ENCODE assay signal across 33 mouse cellular contexts in genomic region chr5:107488996-107489395, GRCm38 (mm10). TPM values are rescaled to one million over a fixed set of nuclear protein-coding genes. Genes with fewer than 3 reads are reported as not detected.
DNase-seq lines count a peak whose midpoint lies in the region; ATAC-seq and TF ChIP-seq lines count a peak whose summit lies in the region.
"Had no signal": no experiment of that assay in that cellular context is flagged by ENCODE, and none has a peak within 500 bp of the region (broad histone marks: within the 10 kb centered on the region; RNA-seq: fewer than 3 reads in every experiment).

No protein-coding gene starts in this region.

- ATAC-seq in heart, embryonic 15.5 days (replicated peaks; ENCODE audit: insufficient number of reproducible peaks, insufficient read depth, low FRiP score, low read depth) = 0 out of 2 replicates have a peak, but pooled peaks have one; percentile 10
- ATAC-seq in megakaryocyte progenitor cell, adult 5-6 weeks (replicated peaks; ENCODE audit: poor library complexity) = peak; percentile 37; the same call in 1 of the 2 replicates
- ATAC-seq: forebrain, embryonic 14.5 days; forebrain, postnatal 0 days had no signal

- peak overlapping the region; percentile 54; the same call in 1 of the 2 replicates for H3K27ac ChIP-seq in gastrocnemius, adult 2 months
- no peak overlapping the region for H3K27ac ChIP-seq in heart, embryonic 15.5 days
- H3K27ac ChIP-seq: embryonic facial prominence, embryonic 12.5 days; embryonic facial prominence, embryonic 15.5 days; hindbrain, embryonic 15.5 days had no signal

- peak overlapping the region; percentile 29 for H3K4me3 ChIP-seq in gastrocnemius, adult 2 months
- H3K4me3 ChIP-seq in heart, embryonic 15.5 days = no peak overlapping the region
- H3K4me3 ChIP-seq: embryonic facial prominence, embryonic 12.5 days; embryonic facial prominence, embryonic 15.5 days; hindbrain, embryonic 15.5 days had no signal

- DNase-seq in gastrocnemius, adult 2 months = no peak
- DNase-seq in gastrocnemius, postnatal 4 days (ENCODE audit: low spot score in 2 of 2) = no peak
- no peak for DNase-seq in heart, postnatal 14 days
- DNase-seq in lung, postnatal 4 days = no peak
- DNase-seq in left cerebral cortex, postnatal 10 days (ENCODE audit: extremely low spot score in 1 of 2, low spot score in 2 of 2) = no peak
- DNase-seq: adrenal gland, adult 2 months; adrenal gland, postnatal 14 days; B cell, adult 2 months; cerebellum, adult 11 months; cerebellum, adult 2 months; cerebellum, adult 9-11 months; cerebellum, postnatal 25 days; forebrain, postnatal 0 days; gastrocnemius, postnatal 25 days; heart, postnatal 36 days had no signal

- no peaks in the 10 kb centered on the region for H3K36me3 ChIP-seq in heart, embryonic 15.5 days
- H3K36me3 ChIP-seq: hindbrain, embryonic 15.5 days had no signal

- no peaks in the 10 kb centered on the region for H3K9me3 ChIP-seq in heart, embryonic 15.5 days (replicated peaks)
- H3K9me3 ChIP-seq: embryonic facial prominence, embryonic 12.5 days; embryonic facial prominence, embryonic 15.5 days; G1E; hindbrain, embryonic 15.5 days had no signal

- no peak overlapping the region for H3K9ac ChIP-seq in heart, embryonic 15.5 days
- H3K9ac ChIP-seq: embryonic facial prominence, embryonic 12.5 days; embryonic facial prominence, embryonic 15.5 days; forebrain, postnatal 0 days; hindbrain, embryonic 15.5 days had no signal

- intact Hi-C loops in gastrocnemius, adult 2 months (cut with DNase I) = no loop called here
- intact Hi-C loops in heart, postnatal 14 days (cut with DNase I) = no loop called here
- intact Hi-C loops in left cerebral cortex, postnatal 10 days (cut with DNase I) = no loop called here

- H3K27me3 ChIP-seq in heart, embryonic 15.5 days = no peaks in the 10 kb centered on the region
- H3K27me3 ChIP-seq: CH12.LX; embryonic facial prominence, embryonic 12.5 days; embryonic facial prominence, embryonic 15.5 days; hindbrain, embryonic 15.5 days had no signal

- 51% methylated on average over 4 of the region's 4 CpGs for WGBS in heart, embryonic 15.5 days

- H3K4me1 ChIP-seq in heart, embryonic 15.5 days (replicated peaks) = 0 out of 2 replicates have a peak, but pooled peaks cover 3% of the 10 kb centered on the region
- H3K4me1 ChIP-seq: embryonic facial prominence, embryonic 12.5 days; hindbrain, embryonic 15.5 days had no signal

- TF ChIP-seq CTCF in gastrocnemius, adult 2 months (IDR thresholded peaks at IDR 0.05) = no peak

- H3K4me2 ChIP-seq in heart, embryonic 15.5 days = no peak overlapping the region
- H3K4me2 ChIP-seq: embryonic facial prominence, embryonic 12.5 days; embryonic facial prominence, embryonic 15.5 days; heart, embryonic 11.5 days; hindbrain, embryonic 15.5 days had no signal

RNA-seq across cellular contexts. Expression of gene Gm42669, which starts 18.4 kb away (rescaled TPM):
- under 1 TPM in 1 of 2 experiments, not detected in 1; 0.08 TPM for total RNA-seq in gastrocnemius, adult 2 months (2021)
- under 1 TPM; 0.16 to 0.17 TPM for total RNA-seq in gastrocnemius, postnatal 4 days (2021)
- 0.23 and 0.26 TPM in 2 replicates for polyA plus RNA-seq in heart, embryonic 15.5 days (2015; fragmentation: Nextera tagmentation; extraction: Ambion mirVana)
- total RNA-seq in heart, postnatal 14 days (2021) = under 1 TPM; 0.07 to 0.12 TPM
- 0.15 TPM in 1 of 2 replicates, not detected in the other for total RNA-seq in megakaryocyte progenitor cell, adult 5-6 weeks (2015)
- 0.07 and 0.62 TPM in 2 replicates for total RNA-seq in megakaryocyte progenitor cell, adult 5-6 weeks (2017)
- total RNA-seq in left cerebral cortex, postnatal 10 days (2021) = under 1 TPM; 0.19 to 0.20 TPM
- total RNA-seq: adrenal gland, adult 2 months; adrenal gland, postnatal 14 days; adrenal gland, postnatal 4 days; gastrocnemius, adult 8-10 months; gastrocnemius, postnatal 25 days had no signal
- polyA plus RNA-seq: adrenal gland, adult 2 months had no signal

RNA-seq across cellular contexts. Expression of gene 1700028K03Rik, which starts 45.5 kb away (rescaled TPM):
- total RNA-seq in gastrocnemius, adult 2 months (2021) = under 1 TPM in 1 of 2 experiments, not detected in 1; 0.11 TPM
- total RNA-seq in gastrocnemius, postnatal 4 days (2021) = under 1 TPM; 0.13 to 0.17 TPM
- 0.05 and 0.06 TPM in 2 replicates for polyA plus RNA-seq in heart, embryonic 15.5 days (2015; fragmentation: Nextera tagmentation; extraction: Ambion mirVana)
- not detected for total RNA-seq in heart, postnatal 14 days (2021)
- 0.02 TPM in 1 of 2 replicates, not detected in the other for total RNA-seq in megakaryocyte progenitor cell, adult 5-6 weeks (2015)
- not detected in 2 replicates for total RNA-seq in megakaryocyte progenitor cell, adult 5-6 weeks (2017)
- total RNA-seq in left cerebral cortex, postnatal 10 days (2021) = 1 to 10 TPM; 1.0 to 1.2 TPM
- total RNA-seq: adrenal gland, adult 2 months; adrenal gland, postnatal 14 days; CH12.LX; common myeloid progenitor, adult 5-6 weeks; gastrocnemius, adult 8-10 months; gastrocnemius, postnatal 25 days; granulocyte monocyte progenitor cell, adult 5-6 weeks; heart, adult 8-10 months; heart, postnatal 36 days had no signal
- polyA plus RNA-seq: G1E had no signal

RNA-seq across cellular contexts. Expression of gene Btbd8, which starts 51.2 kb away (rescaled TPM):
- 1 to 10 TPM; 5.5 to 8.5 TPM for total RNA-seq in gastrocnemius, adult 2 months (2021)
- 10 to 100 TPM; 14.1 to 15.6 TPM for total RNA-seq in gastrocnemius, postnatal 4 days (2021)
- polyA plus RNA-seq in heart, embryonic 15.5 days (2015; fragmentation: Nextera tagmentation; extraction: Ambion mirVana) = 2.7 and 3.7 TPM in 2 replicates
- total RNA-seq in heart, postnatal 14 days (2021) = 1 to 10 TPM; 4.4 to 4.5 TPM
- 4.4 and 6.7 TPM in 2 replicates for total RNA-seq in megakaryocyte progenitor cell, adult 5-6 weeks (2015)
- 5.5 and 6.1 TPM in 2 replicates for total RNA-seq in megakaryocyte progenitor cell, adult 5-6 weeks (2017)
- total RNA-seq in left cerebral cortex, postnatal 10 days (2021) = 100 to 1,000 TPM; 113 to 116 TPM

RNA-seq across cellular contexts. Expression of gene Lpcat2b, which starts 57.6 kb away (rescaled TPM):
- not detected for total RNA-seq in gastrocnemius, adult 2 months (2021)
- not detected for total RNA-seq in gastrocnemius, postnatal 4 days (2021)
- not detected in 2 replicates for polyA plus RNA-seq in heart, embryonic 15.5 days (2015; fragmentation: Nextera tagmentation; extraction: Ambion mirVana)
- total RNA-seq in heart, postnatal 14 days (2021) = not detected
- not detected in 2 replicates for total RNA-seq in megakaryocyte progenitor cell, adult 5-6 weeks (2015)
- not detected in 2 replicates for total RNA-seq in megakaryocyte progenitor cell, adult 5-6 weeks (2017)
- total RNA-seq in left cerebral cortex, postnatal 10 days (2021) = under 1 TPM in 1 of 2 experiments, not detected in 1; 0.19 TPM
- total RNA-seq: adrenal gland, adult 2 months; adrenal gland, postnatal 14 days; adrenal gland, postnatal 4 days; CH12.LX; common myeloid progenitor, adult 5-6 weeks; forebrain, postnatal 0 days; gastrocnemius, adult 8-10 months; gastrocnemius, postnatal 25 days; granulocyte monocyte progenitor cell, adult 5-6 weeks; heart, adult 8-10 months; heart, postnatal 36 days had no signal
- polyA plus RNA-seq: adrenal gland, adult 2 months; embryonic facial prominence, embryonic 12.5 days; embryonic facial prominence, embryonic 15.5 days; forebrain, embryonic 11.5 days; forebrain, embryonic 14.5 days; G1E; heart, embryonic 11.5 days; heart, postnatal 0 days; hindbrain, embryonic 11.5 days; hindbrain, embryonic 15.5 days; intestine, embryonic 14.5 days had no signal

Comparison
In these comparisons a context has a peak if more than half of its experiments do, and no peak if none do; other contexts are left out.
1. RNA of gene Btbd8, which starts 51.2 kb away (total RNA-seq): 113 to 116 TPM in left cerebral cortex, postnatal 10 days; 14.1 to 15.6 TPM in gastrocnemius, postnatal 4 days, 5.5 to 8.5 TPM in gastrocnemius, adult 2 months, 4.4 to 6.7 TPM in megakaryocyte progenitor cell, adult 5-6 weeks and 4.4 to 4.5 TPM in heart, postnatal 14 days; every median in the first group is over 4 times any median in the second.